Mouse (Mus musculus) spleen, adult 12 weeks (tissue): ENCODE results near the gene Tmem252.
"Not testable (repeated sequence)": the region's sequence is repeated elsewhere in the genome, so short reads cannot be mapped to it uniquely, and the experiment has no call there.

ENCODE experiments used
- DNase-seq: peaks from one replicate; pipeline ENCODE4 v3.0.0; 2022; ENCODE audit warnings: low spot score

Gene Tmem252

GRCm38 (mm10) chr19:24677242-24677984 lies 3.6 kb downstream of the Tmem252 start:
- DNase-seq, result no peak

GRCm38 (mm10) chr19:24683016-24683720 lies 9.4 kb downstream of the Tmem252 start:
- no peak for DNase-seq

GRCm38 (mm10) chr19:24686411-24686810 lies 12.6 kb downstream of the Tmem252 start:
- DNase-seq, result no peak

- no peak for DNase-seq
Observed at GRCm38 (mm10) chr19:24688327-24688726, 14.5 kb downstream of the Tmem252 start.

- no peak for DNase-seq
Observed at GRCm38 (mm10) chr19:24689531-24689930, 15.7 kb downstream of the Tmem252 start.

GRCm38 (mm10) chr19:24692691-24693090 lies 18.9 kb downstream of the Tmem252 start:
- DNase-seq, result no peak

- no peak for DNase-seq
Observed at GRCm38 (mm10) chr19:24697946-24698345, 24.1 kb downstream of the Tmem252 start.

- DNase-seq, result no peak
Observed at GRCm38 (mm10) chr19:24698651-24699050, 24.8 kb downstream of the Tmem252 start.

GRCm38 (mm10) chr19:24699196-24699595 lies 25.4 kb downstream of the Tmem252 start:
- no peak for DNase-seq

GRCm38 (mm10) chr19:24699910-24700309 lies 26.1 kb downstream of the Tmem252 start:
- DNase-seq, result no peak

GRCm38 (mm10) chr19:24700664-24701063 lies 26.9 kb downstream of the Tmem252 start:
- DNase-seq, result no peak

GRCm38 (mm10) chr19:24701716-24702115 lies 27.9 kb downstream of the Tmem252 start:
- DNase-seq, result no peak

GRCm38 (mm10) chr19:24703168-24703567 lies 29.4 kb downstream of the Tmem252 start:
- not testable (repeated sequence) for DNase-seq

- no peak for DNase-seq
Observed at GRCm38 (mm10) chr19:24703680-24704079, 29.9 kb downstream of the Tmem252 start.

GRCm38 (mm10) chr19:24704326-24704725 lies 30.5 kb downstream of the Tmem252 start:
- no peak for DNase-seq

- DNase-seq, result no peak
Observed at GRCm38 (mm10) chr19:24705395-24705794, 31.6 kb downstream of the Tmem252 start.

- no peak for DNase-seq
Observed at GRCm38 (mm10) chr19:24707071-24707906, 33.5 kb downstream of the Tmem252 start.

- no peak for DNase-seq
Observed at GRCm38 (mm10) chr19:24708032-24708431, 34.2 kb downstream of the Tmem252 start.

- DNase-seq, result no peak
Observed at GRCm38 (mm10) chr19:24716303-24717097, 42.7 kb downstream of the Tmem252 start.

- no peak for DNase-seq
Observed at GRCm38 (mm10) chr19:24718021-24718420, 44.2 kb downstream of the Tmem252 start.

- no peak for DNase-seq
Observed at GRCm38 (mm10) chr19:24719504-24719903, 45.7 kb downstream of the Tmem252 start.

GRCm38 (mm10) chr19:24720448-24720847 lies 46.6 kb downstream of the Tmem252 start:
- no peak for DNase-seq
